Mouse (Mus musculus): ENCODE data around the gene Slc30a1. TPM values are rescaled to one million over a fixed set of nuclear protein-coding genes. Genes with fewer than 3 reads are reported as not detected.

Slc30a1 gene
- polyA plus RNA-seq, 1 experiment from 2014 or later, result 2.2 TPM

- no peak overlapping the region for H3K9ac ChIP-seq (ENCODE audit: low read depth, low read length)
- H3K4me2 ChIP-seq (ENCODE audit: low read length), result no peak overlapping the region
- no peak for ATAC-seq
- no peaks in the 10 kb centered on the region for H3K9me3 ChIP-seq (ENCODE audit: control insufficient read depth, low read length)
- H3K36me3 ChIP-seq (ENCODE audit: control insufficient read depth, insufficient read depth, low read length), result no peaks in the 10 kb centered on the region
- H3K4me1 ChIP-seq (ENCODE audit: control insufficient read depth, insufficient read depth, low read depth, low read length), result no peaks in the 10 kb centered on the region
- no peaks in the 10 kb centered on the region for H3K27me3 ChIP-seq (replicated peaks; ENCODE audit: control insufficient read depth, insufficient read depth, low read length)
- no peak overlapping the region for H3K27ac ChIP-seq (ENCODE audit: low read depth, low read length)
- WGBS, result 87% methylated on average over 2 of the region's 2 CpGs
- no peak overlapping the region for H3K4me3 ChIP-seq (ENCODE audit: low read length)
Observed at GRCm38 (mm10) chr1:191946835-191947234, 40.3 kb downstream of the Slc30a1 start.

GRCm38 (mm10) chr1:191947796-191948195 is 41.2 kb downstream of the Slc30a1 start:
- Histone ChIP-seq H3K4me3 (ENCODE audit: low read length) (no peak overlapping the region), H3K27me3 (replicated peaks; ENCODE audit: control insufficient read depth, insufficient read depth, low read length) (no peaks in the 10 kb centered on the region), H3K27ac (ENCODE audit: low read depth, low read length) (no peak overlapping the region), H3K4me1 (ENCODE audit: control insufficient read depth, insufficient read depth, low read depth, low read length) (no peaks in the 10 kb centered on the region), H3K4me2 (ENCODE audit: low read length) (no peak overlapping the region), H3K36me3 (ENCODE audit: control insufficient read depth, insufficient read depth, low read length) (no peaks in the 10 kb centered on the region), H3K9me3 (ENCODE audit: control insufficient read depth, low read length) (no peaks in the 10 kb centered on the region), H3K9ac (ENCODE audit: low read depth, low read length) (no peak overlapping the region)
- ATAC-seq, result no peak
- WGBS, result 71% methylated on average over 8 of the region's 8 CpGs

GRCm38 (mm10) chr1:191948600-191948999 is 42.0 kb downstream of the Slc30a1 start:
- 85% methylated on average over 8 of the region's 8 CpGs for WGBS
- no peaks in the 10 kb centered on the region for H3K4me1 ChIP-seq (ENCODE audit: control insufficient read depth, insufficient read depth, low read depth, low read length)
- H3K27ac ChIP-seq (ENCODE audit: low read depth, low read length), result no peak overlapping the region
- no peaks in the 10 kb centered on the region for H3K36me3 ChIP-seq (ENCODE audit: control insufficient read depth, insufficient read depth, low read length)
- no peak overlapping the region for H3K4me2 ChIP-seq (ENCODE audit: low read length)
- no peak overlapping the region for H3K9ac ChIP-seq (ENCODE audit: low read depth, low read length)
- no peak for ATAC-seq
- no peaks in the 10 kb centered on the region for H3K27me3 ChIP-seq (replicated peaks; ENCODE audit: control insufficient read depth, insufficient read depth, low read length)
- H3K4me3 ChIP-seq (ENCODE audit: low read length), result no peak overlapping the region
- no peaks in the 10 kb centered on the region for H3K9me3 ChIP-seq (ENCODE audit: control insufficient read depth, low read length)

GRCm38 (mm10) chr1:191950611-191951010 is 44.0 kb downstream of the Slc30a1 start:
- Histone ChIP-seq H3K4me3 (ENCODE audit: low read length) (no peak overlapping the region), H3K9ac (ENCODE audit: low read depth, low read length) (no peak overlapping the region), H3K36me3 (ENCODE audit: control insufficient read depth, insufficient read depth, low read length) (no peaks in the 10 kb centered on the region), H3K27ac (ENCODE audit: low read depth, low read length) (no peak overlapping the region), H3K4me1 (ENCODE audit: control insufficient read depth, insufficient read depth, low read depth, low read length) (no peaks in the 10 kb centered on the region), H3K9me3 (ENCODE audit: control insufficient read depth, low read length) (no peaks in the 10 kb centered on the region), H3K4me2 (ENCODE audit: low read length) (no peak overlapping the region), H3K27me3 (replicated peaks; ENCODE audit: control insufficient read depth, insufficient read depth, low read length) (no peaks in the 10 kb centered on the region)
- WGBS, result 75% methylated on average over 2 of the region's 2 CpGs
- ATAC-seq, result no peak

- H3K36me3 ChIP-seq (ENCODE audit: control insufficient read depth, insufficient read depth, low read length), result no peaks in the 10 kb centered on the region
- H3K9ac ChIP-seq (ENCODE audit: low read depth, low read length), result no peak overlapping the region
- no peaks in the 10 kb centered on the region for H3K4me1 ChIP-seq (ENCODE audit: control insufficient read depth, insufficient read depth, low read depth, low read length)
- no peak overlapping the region for H3K27ac ChIP-seq (ENCODE audit: low read depth, low read length)
- H3K4me2 ChIP-seq (ENCODE audit: low read length), result no peak overlapping the region
- no peak for ATAC-seq
- H3K4me3 ChIP-seq (ENCODE audit: low read length), result no peak overlapping the region
- WGBS, result 84% methylated on average over 11 of the region's 11 CpGs
- H3K9me3 ChIP-seq (ENCODE audit: control insufficient read depth, low read length), result no peaks in the 10 kb centered on the region
- H3K27me3 ChIP-seq (replicated peaks; ENCODE audit: control insufficient read depth, insufficient read depth, low read length), result no peaks in the 10 kb centered on the region
Observed at GRCm38 (mm10) chr1:191952733-191953335, 46.3 kb downstream of the Slc30a1 start.

- Histone ChIP-seq H3K27me3 (replicated peaks; ENCODE audit: control insufficient read depth, insufficient read depth, low read length) (no peaks in the 10 kb centered on the region), H3K4me3 (ENCODE audit: low read length) (no peak overlapping the region), H3K9me3 (ENCODE audit: control insufficient read depth, low read length) (no peaks in the 10 kb centered on the region), H3K36me3 (ENCODE audit: control insufficient read depth, insufficient read depth, low read length) (no peaks in the 10 kb centered on the region), H3K4me1 (ENCODE audit: control insufficient read depth, insufficient read depth, low read depth, low read length) (no peaks in the 10 kb centered on the region), H3K27ac (ENCODE audit: low read depth, low read length) (0 out of 2 replicates have a peak overlapping the region, but pooled peaks have one; percentile 19), H3K4me2 (ENCODE audit: low read length) (no peak overlapping the region), H3K9ac (ENCODE audit: low read depth, low read length) (no peak overlapping the region)
- 63% methylated on average over 3 of the region's 3 CpGs for WGBS
- ATAC-seq, result no peak
Observed at GRCm38 (mm10) chr1:191955101-191955500, 48.5 kb downstream of the Slc30a1 start.

- 78% methylated on average over 3 of the region's 3 CpGs for WGBS
- H3K36me3 ChIP-seq (ENCODE audit: control insufficient read depth, insufficient read depth, low read length), result no peaks in the 10 kb centered on the region
Observed at GRCm38 (mm10) chr1:191956261-191956660, 49.7 kb downstream of the Slc30a1 start.

GRCm38 (mm10) chr1:191956871-191957270 is 50.3 kb downstream of the Slc30a1 start:
- no peak overlapping the region for H3K4me3 ChIP-seq (ENCODE audit: low read length)
- H3K27me3 ChIP-seq (replicated peaks; ENCODE audit: control insufficient read depth, insufficient read depth, low read length), result no peaks in the 10 kb centered on the region
- H3K27ac ChIP-seq (ENCODE audit: low read depth, low read length), result no peak overlapping the region
- H3K36me3 ChIP-seq (ENCODE audit: control insufficient read depth, insufficient read depth, low read length), result no peaks in the 10 kb centered on the region
- no peaks in the 10 kb centered on the region for H3K9me3 ChIP-seq (ENCODE audit: control insufficient read depth, low read length)
- no peak overlapping the region for H3K9ac ChIP-seq (ENCODE audit: low read depth, low read length)
- ATAC-seq, result no peak
- no peaks in the 10 kb centered on the region for H3K4me1 ChIP-seq (ENCODE audit: control insufficient read depth, insufficient read depth, low read depth, low read length)
- no peak overlapping the region for H3K4me2 ChIP-seq (ENCODE audit: low read length)
- 85% methylated on average over 2 of the region's 2 CpGs for WGBS

More at GRCm38 (mm10) chr1:191956261-191956660, 49.7 kb downstream of the Slc30a1 start:
- no peaks in the 10 kb centered on the region for H3K4me1 ChIP-seq (ENCODE audit: control insufficient read depth, insufficient read depth, low read depth, low read length)
- H3K27me3 ChIP-seq (replicated peaks; ENCODE audit: control insufficient read depth, insufficient read depth, low read length), result no peaks in the 10 kb centered on the region
- ATAC-seq, result no peak; the same call in 1 of the 2 replicates
- H3K9ac ChIP-seq (ENCODE audit: low read depth, low read length), result no peak overlapping the region
- H3K27ac ChIP-seq (ENCODE audit: low read depth, low read length), result no peak overlapping the region
- no peak overlapping the region for H3K4me3 ChIP-seq (ENCODE audit: low read length)
- H3K9me3 ChIP-seq (ENCODE audit: control insufficient read depth, low read length), result no peaks in the 10 kb centered on the region
- H3K4me2 ChIP-seq (ENCODE audit: low read length), result no peak overlapping the region

GRCm38 (mm10) chr1:191957321-191957720 is 50.8 kb downstream of the Slc30a1 start:
- 59% methylated on average over 3 of the region's 3 CpGs for WGBS
- no peak for ATAC-seq

More at GRCm38 (mm10) chr1:191957321-191957720, 50.8 kb downstream of the Slc30a1 start:
- no peaks in the 10 kb centered on the region for H3K4me1 ChIP-seq (ENCODE audit: control insufficient read depth, insufficient read depth, low read depth, low read length)
- no peaks in the 10 kb centered on the region for H3K27me3 ChIP-seq (replicated peaks; ENCODE audit: control insufficient read depth, insufficient read depth, low read length)
- no peak overlapping the region for H3K4me2 ChIP-seq (ENCODE audit: low read length)
- H3K4me3 ChIP-seq (ENCODE audit: low read length), result no peak overlapping the region
- no peak overlapping the region for H3K9ac ChIP-seq (ENCODE audit: low read depth, low read length)
- H3K9me3 ChIP-seq (ENCODE audit: control insufficient read depth, low read length), result no peaks in the 10 kb centered on the region
- no peak overlapping the region for H3K27ac ChIP-seq (ENCODE audit: low read depth, low read length)
- no peaks in the 10 kb centered on the region for H3K36me3 ChIP-seq (ENCODE audit: control insufficient read depth, insufficient read depth, low read length)

Data from hindbrain, embryonic 16.5 days (tissue).